Mouse (Mus musculus): ENCODE data around the gene Arhgap30. TPM values are rescaled to one million over a fixed set of nuclear protein-coding genes. Genes with fewer than 3 reads are reported as not detected.
A peak's percentile ranks its signal among the peaks of the same experiment; 100 is the strongest.

The Arhgap30 gene
- total RNA-seq, 2 experiments from 2014 or later = 1.8 to 1.9 TPM

- DNase-seq (ENCODE audit: low spot score in 2 of 2) = no peak
- intact Hi-C loops (cut with DNase I) = no loop called here
Measured at GRCm38 (mm10) chr1:171418660-171419059, 29.9 kb downstream of the Arhgap30 start, which contains the start of gene Tstd1. TSS of gene Tstd1 (plus strand) at chr1:171418872.

- intact Hi-C loops (cut with DNase I) = no loop called here
- no peak for DNase-seq (ENCODE audit: low spot score in 2 of 2)
Measured at GRCm38 (mm10) chr1:171419291-171419882, 30.6 kb downstream of the Arhgap30 start.

GRCm38 (mm10) chr1:171419905-171420304 is 31.2 kb downstream of the Arhgap30 start:
- intact Hi-C loops (cut with DNase I) = no loop called here

GRCm38 (mm10) chr1:171422504-171423095 is 33.8 kb downstream of the Arhgap30 start:
- DNase-seq (ENCODE audit: low spot score in 2 of 2) = no peak
- intact Hi-C loops (cut with DNase I) = no loop called here

More at GRCm38 (mm10) chr1:171419905-171420304, 31.2 kb downstream of the Arhgap30 start:
- no peak for DNase-seq (ENCODE audit: low spot score in 2 of 2)

- DNase-seq (ENCODE audit: low spot score in 2 of 2) = no peak
- intact Hi-C loops (cut with DNase I) = no loop called here
Measured at GRCm38 (mm10) chr1:171424638-171425037, 35.9 kb downstream of the Arhgap30 start.

- intact Hi-C loops (cut with DNase I) = no loop called here
- DNase-seq (ENCODE audit: low spot score in 2 of 2) = no peak
Measured at GRCm38 (mm10) chr1:171425126-171425525, 36.4 kb downstream of the Arhgap30 start.

- no peak for DNase-seq (ENCODE audit: low spot score in 2 of 2)
- intact Hi-C loops (cut with DNase I) = no loop called here
Measured at GRCm38 (mm10) chr1:171432158-171432557, 43.4 kb downstream of the Arhgap30 start.

GRCm38 (mm10) chr1:171435288-171435814 is 46.6 kb downstream of the Arhgap30 start:
- no peak for DNase-seq (ENCODE audit: low spot score in 2 of 2)
- intact Hi-C loops (cut with DNase I) = no loop called here

GRCm38 (mm10) chr1:171435974-171436373 is 47.2 kb downstream of the Arhgap30 start:
- DNase-seq (ENCODE audit: low spot score in 2 of 2) = no peak
- intact Hi-C loops (cut with DNase I) = no loop called here

GRCm38 (mm10) chr1:171437264-171438013 is 48.7 kb downstream of the Arhgap30 start, which contains the start of gene F11r:
TSS of gene F11r (plus strand) at chr1:171437535.
- peak in 1 of 2 experiments; percentile 44 for DNase-seq (ENCODE audit: low spot score in 2 of 2)

GRCm38 (mm10) chr1:171438014-171438670 is 49.4 kb downstream of the Arhgap30 start:
- intact Hi-C loops (cut with DNase I) = no loop called here

More at GRCm38 (mm10) chr1:171437264-171438013, 48.7 kb downstream of the Arhgap30 start, which contains the start of gene F11r:
- intact Hi-C loops (cut with DNase I) = no loop called here

GRCm38 (mm10) chr1:171439072-171439471 is 50.3 kb downstream of the Arhgap30 start:
- no peak for DNase-seq (ENCODE audit: low spot score in 2 of 2)
- intact Hi-C loops (cut with DNase I) = no loop called here

More at GRCm38 (mm10) chr1:171438014-171438670, 49.4 kb downstream of the Arhgap30 start:
- no peak for DNase-seq (ENCODE audit: low spot score in 2 of 2)

- intact Hi-C loops (cut with DNase I) = no loop called here
- DNase-seq (ENCODE audit: low spot score in 2 of 2) = peak in 1 of 2 experiments; percentile 40
Measured at GRCm38 (mm10) chr1:171440025-171440725, 51.4 kb downstream of the Arhgap30 start.

GRCm38 (mm10) chr1:171441466-171442412 is 53.0 kb downstream of the Arhgap30 start:
- DNase-seq (ENCODE audit: low spot score in 2 of 2) = no peak
- intact Hi-C loops (cut with DNase I) = no loop called here

GRCm38 (mm10) chr1:171442413-171442760 is 53.6 kb downstream of the Arhgap30 start:
- DNase-seq (ENCODE audit: low spot score in 2 of 2) = no peak
- intact Hi-C loops (cut with DNase I) = no loop called here

- DNase-seq (ENCODE audit: low spot score in 2 of 2) = no peak
- intact Hi-C loops (cut with DNase I) = no loop called here
Measured at GRCm38 (mm10) chr1:171445050-171445449, 56.3 kb downstream of the Arhgap30 start.

- intact Hi-C loops (cut with DNase I) = no loop called here
- no peak for DNase-seq (ENCODE audit: low spot score in 2 of 2)
Measured at GRCm38 (mm10) chr1:171446854-171447253, 58.1 kb downstream of the Arhgap30 start.

- DNase-seq (ENCODE audit: low spot score in 2 of 2) = no peak
- intact Hi-C loops (cut with DNase I) = no loop called here
Measured at GRCm38 (mm10) chr1:171447692-171448091, 58.9 kb downstream of the Arhgap30 start.

Measured in left cerebral cortex, postnatal 14 days (tissue).